Mouse (Mus musculus) adrenal gland, postnatal 0 days (tissue): Measurements from ENCODE around the gene St3gal6. TPM values are rescaled to one million over a fixed set of nuclear protein-coding genes. Genes with fewer than 3 reads are reported as not detected.

Experiments used
- polyA plus RNA-seq: library from polyadenylated mRNA; unstranded; fragments of >200 nt; fragmentation: Nextera tagmentation; extraction: Ambion mirVana; gene quantifications from 2 replicates; pipeline ENCODE4 v1.2.1, GENCODE M21; 2015

St3gal6 gene
- 10.1 and 14.6 TPM in 2 replicates for polyA plus RNA-seq

GRCm38 (mm10) chr16:58523972-58524850 is at the start of gene St3gal6:
St3gal6 (minus strand) TSS chr16:58524243.

Other genes starting within 250 kb of the St3gal6 start
- 2.4 and 2.6 TPM in 2 replicates for gene Dcbld2, start 115.8 kb downstream of the St3gal6 start, polyA plus RNA-seq
- gene Gm813, start 92.7 kb upstream of the St3gal6 start, polyA plus RNA-seq, result not detected in 2 replicates
- gene E330017A01Rik, start 114.5 kb upstream of the St3gal6 start, polyA plus RNA-seq, result not detected in 2 replicates
- gene Cpox, start 146.0 kb upstream of the St3gal6 start, polyA plus RNA-seq, result 18.3 and 32.6 TPM in 2 replicates
- gene Gpr15, start 194.8 kb upstream of the St3gal6 start, polyA plus RNA-seq, result 0.19 TPM in 1 of 2 replicates, not detected in the other
- 73.6 and 77.7 TPM in 2 replicates for gene Cldnd1, start 203.7 kb upstream of the St3gal6 start, polyA plus RNA-seq
- not detected in 2 replicates for gene Olfr172, start 238.9 kb upstream of the St3gal6 start, polyA plus RNA-seq